Mouse (Mus musculus) embryonic facial prominence, embryonic 11.5 days (tissue): ENCODE data around the gene Gadd45a. TPM values are rescaled to one million over a fixed set of nuclear protein-coding genes. Genes with fewer than 3 reads are reported as not detected.

Experiments
- ATAC-seq: fragments of 200-750 bp; cut with Nextera tagmentation; replicated peaks from 2 replicates; pipeline ENCODE4 v1.8.0; 2017; ENCODE audit warnings: low read depth; ENCODE audit not compliant: insufficient number of reproducible peaks, low FRiP score, low TSS enrichment
- DNase-seq: peaks from one replicate; pipeline ENCODE4 v3.0.0-alpha.2; 2015; ENCODE audit warnings: low spot score
- H3K27ac ChIP-seq: fragments of 300-500 bp; sonication (generic); replicated peaks from 2 replicates; pipeline ENCODE4 v1.5.1; 2014; ENCODE audit warnings: mild to moderate bottlenecking, low read depth, low read length, control low read depth
- H3K27me3 ChIP-seq: fragments of 300-500 bp; sonication (generic); 2 replicates; pipeline ENCODE4 v1.6.1; 2014; ENCODE audit warnings: mild to moderate bottlenecking, low read length, moderate library complexity, mixed read lengths; ENCODE audit not compliant: control insufficient read depth, insufficient read depth
- H3K36me3 ChIP-seq: fragments of 300-500 bp; sonication (generic); replicated peaks from 2 replicates; pipeline ENCODE4 v1.6.1; 2014; ENCODE audit warnings: low read depth, mild to moderate bottlenecking, low read length, moderate library complexity, mixed read lengths; ENCODE audit not compliant: control insufficient read depth, insufficient read depth
- H3K4me1 ChIP-seq: fragments of 300-500 bp; sonication (generic); 2 replicates; pipeline ENCODE4 v1.6.1; 2014; ENCODE audit warnings: low read length, mixed read lengths; ENCODE audit not compliant: control insufficient read depth, insufficient read depth
- H3K4me2 ChIP-seq: fragments of 300-500 bp; sonication (generic); 2 replicates; pipeline ENCODE4 v1.6.1; 2014; ENCODE audit warnings: low read depth, mild to moderate bottlenecking, control low read depth, low read length, moderate library complexity
- H3K4me3 ChIP-seq: fragments of 300-500 bp; sonication (generic); 2 replicates; pipeline ENCODE4 v1.5.1; 2014; ENCODE audit warnings: low read depth, low read length, control low read depth
- H3K9ac ChIP-seq: fragments of 300-500 bp; sonication (generic); replicated peaks from 2 replicates; pipeline ENCODE4 v1.6.1; 2014; ENCODE audit warnings: mild to moderate bottlenecking, control low read depth, low read length
- H3K9me3 ChIP-seq: fragments of 300-500 bp; sonication (generic); replicated peaks from 2 replicates; pipeline ENCODE4 v1.6.1; 2016; ENCODE audit warnings: mild to moderate bottlenecking, low read length, inconsistent platforms, mixed read lengths; ENCODE audit not compliant: control insufficient read depth
- WGBS: fragments of 180-500 bp; shearing (Covaris S2); extraction: QIAGEN DNeasy Blood & Tissue Kit; methylation state at CpG from one replicate; pipeline ENCODE4 v1.1.7; 2014; 5-methylcytosine and 5-hydroxymethylcytosine counted together
- polyA plus RNA-seq: library from polyadenylated mRNA; unstranded; fragments of >200 nt; fragmentation: Nextera tagmentation; extraction: Ambion mirVana; gene quantifications from 2 replicates; pipeline ENCODE4 v1.2.1, GENCODE M21; 2014

Gadd45a gene
- polyA plus RNA-seq, 1 experiment from 2014 or later: 17.7 TPM

DNA sequence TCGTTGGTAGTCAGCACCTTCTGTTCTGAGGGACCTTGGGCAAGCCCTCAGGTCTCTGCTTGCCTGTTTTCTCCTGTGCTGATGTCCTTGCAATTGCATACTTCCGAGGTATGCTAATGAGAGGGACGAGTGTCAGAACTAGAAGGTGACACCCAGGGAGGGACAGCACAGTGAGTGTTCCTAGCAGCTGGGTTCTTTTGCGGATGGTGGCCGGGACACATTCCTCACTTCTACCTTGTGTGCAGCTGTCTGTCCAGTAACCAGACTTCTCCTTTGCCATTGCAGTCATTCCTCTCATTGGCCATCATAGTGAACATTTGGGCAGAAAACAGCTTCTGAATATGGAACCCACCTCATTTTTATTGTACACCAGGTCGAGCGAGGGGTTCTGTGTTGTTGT, 51.8 kb downstream of the Gadd45a start:
- H3K27ac ChIP-seq: no peak overlapping the region
- no peaks in the 10 kb centered on the region for H3K9me3 ChIP-seq
- no peak overlapping the region for H3K9ac ChIP-seq
- DNase-seq (no peak), ATAC-seq (no peak)
- H3K36me3 ChIP-seq: no peaks in the 10 kb centered on the region
- 68% methylated on average over 7 of the region's 7 CpGs for WGBS
- H3K27me3 ChIP-seq: no peaks in the 10 kb centered on the region
- H3K4me3 ChIP-seq: no peak overlapping the region
- no peak overlapping the region for H3K4me2 ChIP-seq
- H3K4me1 ChIP-seq: no peaks in the 10 kb centered on the region

Other genes starting within 250 kb of the Gadd45a start
- not detected in 2 replicates for gene Vmn1r39, start 226.8 kb downstream of the Gadd45a start, polyA plus RNA-seq
- gene Gng12, start 141.1 kb downstream of the Gadd45a start, polyA plus RNA-seq: 58.7 and 67.0 TPM in 2 replicates
- 640 and 669 TPM in 2 replicates for gene Serbp1, start 200.7 kb upstream of the Gadd45a start, polyA plus RNA-seq